ENCODE assay signal across 10 mouse cellular contexts in genomic region chr13:107094487-107094886, GRCm38 (mm10).
DNase-seq lines count a peak whose midpoint lies in the region; ATAC-seq and TF ChIP-seq lines count a peak whose summit lies in the region.
"Had no signal": no experiment of that assay in that cellular context is flagged by ENCODE, and none has a peak within 500 bp of the region (broad histone marks: within the 10 kb centered on the region; RNA-seq: fewer than 3 reads in every experiment).

No protein-coding gene starts in this region.

- no peak overlapping the region for H3K9ac ChIP-seq in kidney, embryonic 16.5 days (replicated peaks; ENCODE audit: low read length)
- peak overlapping the region; percentile 42 for H3K9ac ChIP-seq in liver, embryonic 12.5 days
- no peak overlapping the region for H3K9ac ChIP-seq in midbrain, embryonic 14.5 days (replicated peaks; ENCODE audit: low read length)
- H3K9ac ChIP-seq: stomach, embryonic 15.5 days had no signal

- H3K27me3 ChIP-seq in kidney, embryonic 16.5 days (ENCODE audit: insufficient read depth, low read length): no peaks in the 10 kb centered on the region
- H3K27me3 ChIP-seq in liver, embryonic 12.5 days (replicated peaks): no peaks in the 10 kb centered on the region
- H3K27me3 ChIP-seq in thymus, adult 2 months (ENCODE audit: control insufficient read depth, insufficient read depth, low read length): no peaks in the 10 kb centered on the region
- no peaks in the 10 kb centered on the region for H3K27me3 ChIP-seq in midbrain, embryonic 14.5 days (ENCODE audit: control insufficient read depth, insufficient read depth, low read length)
- H3K27me3 ChIP-seq: stomach, embryonic 15.5 days had no signal

- H3K27ac ChIP-seq in kidney, embryonic 16.5 days (ENCODE audit: low read length): no peak overlapping the region
- H3K27ac ChIP-seq in liver, embryonic 12.5 days: peak overlapping the region; percentile 61
- H3K27ac ChIP-seq in thymus, adult 2 months (ENCODE audit: control insufficient read depth, insufficient read depth, low read length): peak overlapping the region; percentile 95
- no peak overlapping the region for H3K27ac ChIP-seq in midbrain, embryonic 14.5 days (replicated peaks; ENCODE audit: low read depth, low read length)
- H3K27ac ChIP-seq: stomach, embryonic 15.5 days had no signal

- peaks cover 4% of the 10 kb centered on the region for H3K4me1 ChIP-seq in kidney, embryonic 16.5 days (ENCODE audit: insufficient read depth, low read length)
- peaks cover 69% of the 10 kb centered on the region for H3K4me1 ChIP-seq in liver, embryonic 12.5 days
- H3K4me1 ChIP-seq in thymus, adult 2 months (replicated peaks; ENCODE audit: control insufficient read depth, insufficient read depth, low read length): peaks cover 24% of the 10 kb centered on the region
- H3K4me1 ChIP-seq in midbrain, embryonic 14.5 days (ENCODE audit: control insufficient read depth, insufficient read depth, low read length): no peaks in the 10 kb centered on the region

- 29% methylated on average over 11 of the region's 11 CpGs for WGBS in kidney, embryonic 16.5 days
- 21% methylated on average over 11 of the region's 11 CpGs for WGBS in liver, embryonic 12.5 days (ENCODE audit: insufficient replicate concordance)
- 1% methylated on average over 11 of the region's 11 CpGs for WGBS in thymus, adult 2 months
- 84% methylated on average over 11 of the region's 11 CpGs for WGBS in midbrain, embryonic 14.5 days

- no peak overlapping the region for H3K4me3 ChIP-seq in kidney, embryonic 16.5 days (ENCODE audit: low read length)
- H3K4me3 ChIP-seq in liver, embryonic 12.5 days: peak overlapping the region; percentile 12
- H3K4me3 ChIP-seq in thymus, adult 2 months (ENCODE audit: control insufficient read depth, insufficient read depth, low read length): no peak overlapping the region
- H3K4me3 ChIP-seq in midbrain, embryonic 14.5 days (replicated peaks; ENCODE audit: low read depth, low read length): no peak overlapping the region
- H3K4me3 ChIP-seq: stomach, embryonic 15.5 days had no signal

- no peak for TF ChIP-seq CTCF in thymus, adult 2 months (IDR thresholded peaks at IDR 0.05; ENCODE audit: borderline replicate concordance, control insufficient read depth, extremely low read depth, insufficient read depth, low read length, poor library complexity)

- no peaks in the 10 kb centered on the region for H3K36me3 ChIP-seq in kidney, embryonic 16.5 days (ENCODE audit: insufficient read depth, low read length)
- H3K36me3 ChIP-seq in liver, embryonic 12.5 days: no peaks in the 10 kb centered on the region
- H3K36me3 ChIP-seq in thymus, adult 2 months (ENCODE audit: control insufficient read depth, insufficient read depth, low read length): no peaks in the 10 kb centered on the region
- no peaks in the 10 kb centered on the region for H3K36me3 ChIP-seq in midbrain, embryonic 14.5 days (ENCODE audit: control insufficient read depth, insufficient read depth, low read length)
- H3K36me3 ChIP-seq: stomach, embryonic 15.5 days had no signal

- DNase-seq in kidney, postnatal 36 days: no peak
- DNase-seq in thymus, adult 2 months: peak; percentile 62
- no peak for DNase-seq in midbrain, embryonic 14.5 days
- DNase-seq in adrenal gland, postnatal 4 days (ENCODE audit: low spot score in 2 of 2): no peak
- DNase-seq in ovary, adult 18-20 months (ENCODE audit: low spot score): no peak
- DNase-seq: cerebellum, adult 18-20 months had no signal

- no peak for TF ChIP-seq POLR2A in thymus, adult 2 months (IDR thresholded peaks at IDR 0.05; ENCODE audit: control insufficient read depth, extremely low read depth, insufficient read depth, low read length, poor library complexity)

- 0 out of 2 replicates have a peak overlapping the region, but pooled peaks have one; percentile 27 for H3K4me2 ChIP-seq in kidney, embryonic 16.5 days (replicated peaks; ENCODE audit: low read depth, low read length)
- H3K4me2 ChIP-seq in liver, embryonic 12.5 days: peak overlapping the region; percentile 52
- no peak overlapping the region for H3K4me2 ChIP-seq in midbrain, embryonic 14.5 days (ENCODE audit: low read length)
- H3K4me2 ChIP-seq: stomach, embryonic 15.5 days had no signal

- H3K9me3 ChIP-seq in kidney, embryonic 16.5 days (ENCODE audit: low read length): no peaks in the 10 kb centered on the region
- H3K9me3 ChIP-seq in liver, embryonic 12.5 days (replicated peaks): no peaks in the 10 kb centered on the region
- H3K9me3 ChIP-seq in midbrain, embryonic 14.5 days (ENCODE audit: control insufficient read depth, low read length): no peaks in the 10 kb centered on the region
- H3K9me3 ChIP-seq: stomach, embryonic 15.5 days had no signal

- peak; percentile 82; the same call in 1 of the 2 replicates for ATAC-seq in kidney, embryonic 16.5 days (ENCODE audit: low FRiP score, low TSS enrichment)
- peak; percentile 84 for ATAC-seq in activated CD4-positive, CD25-positive, alpha-beta regulatory T cell, adult 4 months
- peak; percentile 57 for ATAC-seq in liver, embryonic 12.5 days
- ATAC-seq in midbrain, embryonic 14.5 days (ENCODE audit: low FRiP score, low TSS enrichment): no peak

Comparison
In these comparisons a context has a peak if more than half of its experiments do, and no peak if none do; other contexts are left out.
1. H3K27ac ChIP-seq: peak in liver, embryonic 12.5 days (single experiment) and thymus, adult 2 months (single experiment); none in kidney, embryonic 16.5 days (single experiment) and midbrain, embryonic 14.5 days (single experiment).